Mouse (Mus musculus): ENCODE data around the gene Aknad1. TPM values are rescaled to one million over a fixed set of nuclear protein-coding genes. Genes with fewer than 3 reads are reported as not detected.

The Aknad1 gene
- polyA plus RNA-seq (2012; rRNA removed): not detected in 2 replicates

- WGBS: 63% methylated on average over 8 of the region's 8 CpGs
- Histone ChIP-seq H3K4me1 (ENCODE audit: control insufficient read depth, insufficient read depth, insufficient read length, low read length) (peaks cover 6% of the 10 kb centered on the region; the same call in 1 of the 2 replicates), H3K36me3 (ENCODE audit: control insufficient read depth, insufficient read depth, low read length) (no peaks in the 10 kb centered on the region), H3K27me3 (ENCODE audit: control insufficient read depth, insufficient read depth, low read length) (no peaks in the 10 kb centered on the region), H3K4me3 (ENCODE audit: low read depth, low read length) (no peak within 1 kb of the TSS), H3K27ac (ENCODE audit: insufficient read depth, low read depth, low read length) (no peak within 1 kb of the TSS)
- no peak for TF ChIP-seq POLR2A (IDR thresholded peaks at IDR 0.05; ENCODE audit: low read depth, low read length)
These were observed at the start of gene Aknad1 for GRCm38 (mm10) chr3:108739045-108739708. Aknad1 (plus strand) TSS chr3:108739658.

GRCm38 (mm10) chr3:108689979-108690378 lies 49.5 kb upstream of the Aknad1 start:
- no peak for TF ChIP-seq POLR2A (IDR thresholded peaks at IDR 0.05; ENCODE audit: low read depth, low read length)
- no peak for TF ChIP-seq CTCF (IDR thresholded peaks at IDR 0.05; ENCODE audit: extremely low read depth, insufficient read length, insufficient replicate concordance, low read depth, low read length)
- H3K4me1 ChIP-seq (ENCODE audit: control insufficient read depth, insufficient read depth, insufficient read length, low read length): no peaks in the 10 kb centered on the region
- H3K4me3 ChIP-seq (ENCODE audit: low read depth, low read length): no peak overlapping the region
- peaks cover 52% of the 10 kb centered on the region for H3K36me3 ChIP-seq (ENCODE audit: control insufficient read depth, insufficient read depth, low read length)
- no peak overlapping the region for H3K27ac ChIP-seq (ENCODE audit: insufficient read depth, low read depth, low read length)
- WGBS: 76% methylated on average over 4 of the region's 4 CpGs
- H3K27me3 ChIP-seq (ENCODE audit: control insufficient read depth, insufficient read depth, low read length): no peaks in the 10 kb centered on the region

GRCm38 (mm10) chr3:108694321-108694720 lies 45.1 kb upstream of the Aknad1 start:
- H3K27me3 ChIP-seq (ENCODE audit: control insufficient read depth, insufficient read depth, low read length): no peaks in the 10 kb centered on the region
- no peak overlapping the region for H3K27ac ChIP-seq (ENCODE audit: insufficient read depth, low read depth, low read length)
- 84% methylated on average over 9 of the region's 9 CpGs for WGBS
- no peaks in the 10 kb centered on the region for H3K4me1 ChIP-seq (ENCODE audit: control insufficient read depth, insufficient read depth, insufficient read length, low read length)
- TF ChIP-seq CTCF (IDR thresholded peaks at IDR 0.05; ENCODE audit: extremely low read depth, insufficient read length, insufficient replicate concordance, low read depth, low read length) (no peak), POLR2A (IDR thresholded peaks at IDR 0.05; ENCODE audit: low read depth, low read length) (no peak)
- H3K4me3 ChIP-seq (ENCODE audit: low read depth, low read length): no peak overlapping the region
- H3K36me3 ChIP-seq (ENCODE audit: control insufficient read depth, insufficient read depth, low read length): peaks cover 48% of the 10 kb centered on the region

DNA sequence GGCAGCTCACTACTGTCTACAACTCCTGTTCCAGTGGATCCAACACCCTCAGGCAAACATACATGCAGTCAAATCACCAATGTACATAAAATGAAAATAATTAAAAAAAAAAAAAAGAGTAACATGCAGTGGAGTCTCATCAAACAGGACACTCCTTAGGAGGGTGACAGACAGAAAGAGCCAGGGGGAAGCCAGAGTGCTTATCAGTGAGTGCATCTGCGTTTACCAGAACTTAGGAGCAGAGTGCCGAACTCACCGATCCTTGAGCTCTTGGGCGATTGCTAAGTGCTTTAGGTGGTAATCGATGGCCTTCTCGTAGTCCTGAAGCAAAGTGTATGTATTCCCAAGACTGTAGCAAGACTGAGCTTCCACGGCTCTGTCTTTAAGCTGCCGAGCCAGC lies 40.8 kb upstream of the Aknad1 start:
- no peaks in the 10 kb centered on the region for H3K4me1 ChIP-seq (ENCODE audit: control insufficient read depth, insufficient read depth, insufficient read length, low read length)
- no peak overlapping the region for H3K4me3 ChIP-seq (ENCODE audit: low read depth, low read length)
- WGBS: 93% methylated on average over 8 of the region's 8 CpGs
- H3K36me3 ChIP-seq (ENCODE audit: control insufficient read depth, insufficient read depth, low read length): peaks cover 65% of the 10 kb centered on the region
- H3K27ac ChIP-seq (ENCODE audit: insufficient read depth, low read depth, low read length): no peak overlapping the region
- no peaks in the 10 kb centered on the region for H3K27me3 ChIP-seq (ENCODE audit: control insufficient read depth, insufficient read depth, low read length)
- TF ChIP-seq POLR2A (IDR thresholded peaks at IDR 0.05; ENCODE audit: low read depth, low read length): no peak

DNA sequence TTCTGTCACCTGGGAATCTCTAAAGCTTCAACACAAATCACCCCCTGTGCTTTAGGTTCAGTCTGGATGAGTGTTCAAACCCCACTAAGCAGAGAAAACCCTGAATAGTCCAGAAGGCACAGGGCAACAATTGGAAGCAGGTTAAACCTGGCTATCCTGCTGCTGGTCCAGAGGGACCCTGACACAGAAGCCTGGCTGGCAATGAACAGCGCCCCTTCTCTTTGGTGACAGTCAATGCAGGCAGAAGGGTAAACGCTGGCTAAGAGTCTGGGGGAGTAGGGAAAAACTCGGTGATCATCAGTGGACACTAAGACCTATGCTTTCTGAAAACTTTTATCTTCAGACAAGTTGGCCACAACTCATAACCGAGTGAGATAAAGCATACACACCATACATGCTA lies 39.7 kb upstream of the Aknad1 start:
- H3K36me3 ChIP-seq (ENCODE audit: control insufficient read depth, insufficient read depth, low read length): peaks cover 57% of the 10 kb centered on the region
- H3K27ac ChIP-seq (ENCODE audit: insufficient read depth, low read depth, low read length): no peak overlapping the region
- TF ChIP-seq CTCF (IDR thresholded peaks at IDR 0.05; ENCODE audit: extremely low read depth, insufficient read length, insufficient replicate concordance, low read depth, low read length) (no peak), POLR2A (IDR thresholded peaks at IDR 0.05; ENCODE audit: low read depth, low read length) (no peak)
- no peaks in the 10 kb centered on the region for H3K27me3 ChIP-seq (ENCODE audit: control insufficient read depth, insufficient read depth, low read length)
- H3K4me1 ChIP-seq (ENCODE audit: control insufficient read depth, insufficient read depth, insufficient read length, low read length): no peaks in the 10 kb centered on the region
- 86% methylated on average over 4 of the region's 4 CpGs for WGBS
- H3K4me3 ChIP-seq (ENCODE audit: low read depth, low read length): no peak overlapping the region

GRCm38 (mm10) chr3:108701256-108701655 lies 38.2 kb upstream of the Aknad1 start:
- TF ChIP-seq CTCF (IDR thresholded peaks at IDR 0.05; ENCODE audit: extremely low read depth, insufficient read length, insufficient replicate concordance, low read depth, low read length) (no peak), POLR2A (IDR thresholded peaks at IDR 0.05; ENCODE audit: low read depth, low read length) (no peak)
- Histone ChIP-seq H3K4me1 (ENCODE audit: control insufficient read depth, insufficient read depth, insufficient read length, low read length) (no peaks in the 10 kb centered on the region), H3K27ac (ENCODE audit: insufficient read depth, low read depth, low read length) (no peak overlapping the region), H3K4me3 (ENCODE audit: low read depth, low read length) (no peak overlapping the region), H3K27me3 (ENCODE audit: control insufficient read depth, insufficient read depth, low read length) (no peaks in the 10 kb centered on the region), H3K36me3 (ENCODE audit: control insufficient read depth, insufficient read depth, low read length) (peaks cover 47% of the 10 kb centered on the region)
- WGBS: 83% methylated on average over 1 of the region's 1 CpGs

GRCm38 (mm10) chr3:108702789-108703188 lies 36.7 kb upstream of the Aknad1 start:
- no peaks in the 10 kb centered on the region for H3K4me1 ChIP-seq (ENCODE audit: control insufficient read depth, insufficient read depth, insufficient read length, low read length)
- peaks cover 38% of the 10 kb centered on the region for H3K36me3 ChIP-seq (ENCODE audit: control insufficient read depth, insufficient read depth, low read length)
- no peak overlapping the region for H3K27ac ChIP-seq (ENCODE audit: insufficient read depth, low read depth, low read length)
- H3K27me3 ChIP-seq (ENCODE audit: control insufficient read depth, insufficient read depth, low read length): no peaks in the 10 kb centered on the region
- 93% methylated on average over 8 of the region's 8 CpGs for WGBS
- TF ChIP-seq POLR2A (IDR thresholded peaks at IDR 0.05; ENCODE audit: low read depth, low read length) (no peak), CTCF (IDR thresholded peaks at IDR 0.05; ENCODE audit: extremely low read depth, insufficient read length, insufficient replicate concordance, low read depth, low read length) (no peak)
- no peak overlapping the region for H3K4me3 ChIP-seq (ENCODE audit: low read depth, low read length)
